Mouse (Mus musculus): ENCODE measurements around the gene Dxo.

GRCm38 (mm10) chr17:34881166-34881565 lies 44.3 kb downstream of the Dxo start:
- TF ChIP-seq GATA1 (IDR thresholded peaks at IDR 0.05; ENCODE audit: borderline replicate concordance, low read length) = no peak
- TF ChIP-seq FLI1 (IDR thresholded peaks at IDR 0.05; ENCODE audit: low read length) = no peak

Data from megakaryocyte, embryonic 14.5 days (primary cell).